In genomic region chr8:103425967-103426366, GRCm38 (mm10) we compare ENCODE assay signal across 27 mouse cellular contexts.
"Had no signal": no experiment of that assay in that cellular context is flagged by ENCODE, and none has a peak within 500 bp of the region (broad histone marks: within the 10 kb centered on the region; RNA-seq: fewer than 3 reads in every experiment).

No protein-coding gene starts in this region.

- H3K27ac ChIP-seq: embryonic facial prominence, embryonic 10.5 days; embryonic facial prominence, embryonic 12.5 days; embryonic facial prominence, embryonic 13.5 days; embryonic facial prominence, embryonic 15.5 days; forebrain, embryonic 10.5 days; forebrain, embryonic 12.5 days; forebrain, embryonic 13.5 days; forebrain, embryonic 15.5 days; gastrocnemius, adult 2 months had no signal

- ATAC-seq: forebrain, embryonic 13.5 days; forebrain, embryonic 14.5 days; forebrain, embryonic 15.5 days; forebrain, embryonic 16.5 days had no signal

- H3K4me3 ChIP-seq: embryonic facial prominence, embryonic 10.5 days; embryonic facial prominence, embryonic 12.5 days; embryonic facial prominence, embryonic 13.5 days; embryonic facial prominence, embryonic 15.5 days; erythroblast, embryonic 14.5 days; forebrain, embryonic 10.5 days; forebrain, embryonic 12.5 days; forebrain, embryonic 13.5 days; forebrain, embryonic 15.5 days; gastrocnemius, adult 2 months had no signal

- H3K4me2 ChIP-seq: embryonic facial prominence, embryonic 12.5 days; embryonic facial prominence, embryonic 13.5 days; embryonic facial prominence, embryonic 15.5 days; forebrain, embryonic 12.5 days; forebrain, embryonic 13.5 days; forebrain, embryonic 15.5 days had no signal

- H3K9ac ChIP-seq: embryonic facial prominence, embryonic 12.5 days; embryonic facial prominence, embryonic 13.5 days; embryonic facial prominence, embryonic 15.5 days; forebrain, embryonic 12.5 days; forebrain, embryonic 13.5 days; forebrain, embryonic 15.5 days; forebrain, postnatal 0 days had no signal

- H3K4me1 ChIP-seq: embryonic facial prominence, embryonic 10.5 days; embryonic facial prominence, embryonic 12.5 days; embryonic facial prominence, embryonic 13.5 days; embryonic facial prominence, embryonic 15.5 days; forebrain, embryonic 10.5 days; forebrain, embryonic 12.5 days; forebrain, embryonic 13.5 days; forebrain, embryonic 15.5 days had no signal

- H3K36me3 ChIP-seq: embryonic facial prominence, embryonic 10.5 days; embryonic facial prominence, embryonic 12.5 days; embryonic facial prominence, embryonic 13.5 days; embryonic facial prominence, embryonic 15.5 days; forebrain, embryonic 10.5 days; forebrain, embryonic 12.5 days; forebrain, embryonic 15.5 days had no signal

- DNase-seq: cerebellum, adult 18-20 months; cerebellum, adult 2 months; cerebellum, adult 8-10 months; cerebellum, adult 9-10 months; cerebellum, adult 9-11 months; cerebellum, postnatal 14 days; cerebellum, postnatal 25 days; cerebellum, postnatal 36 days; embryo, embryonic 11 days; gastrocnemius, adult 2 months; gastrocnemius, postnatal 10 days; gastrocnemius, postnatal 14 days; gastrocnemius, postnatal 25 days; gastrocnemius, postnatal 36 days; heart, adult 11 months had no signal

- H3K9me3 ChIP-seq: embryonic facial prominence, embryonic 10.5 days; embryonic facial prominence, embryonic 12.5 days; embryonic facial prominence, embryonic 13.5 days; embryonic facial prominence, embryonic 15.5 days; forebrain, embryonic 10.5 days; forebrain, embryonic 12.5 days; forebrain, embryonic 13.5 days; forebrain, embryonic 15.5 days had no signal

- H3K27me3 ChIP-seq: embryonic facial prominence, embryonic 12.5 days; embryonic facial prominence, embryonic 13.5 days; embryonic facial prominence, embryonic 15.5 days; forebrain, embryonic 12.5 days; forebrain, embryonic 13.5 days; forebrain, embryonic 15.5 days had no signal
